Mouse (Mus musculus) myocyte (in vitro differentiated cells): Measurements from ENCODE around the gene Gan. TPM values are rescaled to one million over a fixed set of nuclear protein-coding genes. Genes with fewer than 3 reads are reported as not detected.

Source experiments
- H3K27me3 ChIP-seq: one replicate; pipeline ENCODE4 v1.6.1; 2011; ENCODE audit not compliant: control insufficient read depth, insufficient read depth, insufficient read length
- H3K36me3 ChIP-seq: one replicate; pipeline ENCODE4 v1.6.1; 2011; ENCODE audit not compliant: control insufficient read depth, insufficient read depth
- H3K4me2 ChIP-seq: one replicate; pipeline ENCODE4 v1.6.1; 2011; ENCODE audit warnings: low read depth, control low read depth
- H3K4me3 ChIP-seq: one replicate; pipeline ENCODE4 v1.5.1; 2011; ENCODE audit warnings: mild to moderate bottlenecking, control low read depth, moderate library complexity
- H3K79me2 ChIP-seq: one replicate; pipeline ENCODE4 v1.6.1; 2011; ENCODE audit not compliant: control insufficient read depth, insufficient read depth
- H3ac ChIP-seq: one replicate; pipeline ENCODE4 v1.6.1; 2011; ENCODE audit not compliant: control insufficient read depth, insufficient read length
- CEBPB ChIP-seq: IDR thresholded peaks from 2 replicates; pipeline ENCODE4 v1.6.1; 2011; ENCODE audit warnings: mild to moderate bottlenecking, moderate library complexity; ENCODE audit not compliant: poor library complexity, insufficient read depth, severe bottlenecking
- E2F4 ChIP-seq: IDR thresholded peaks from one replicate; pipeline ENCODE4 v1.6.1; 2011; ENCODE audit warnings: mild to moderate bottlenecking, control low read depth, moderate library complexity; ENCODE audit not compliant: insufficient read depth
- MAX ChIP-seq: IDR thresholded peaks from one replicate; pipeline ENCODE4 v1.6.1; 2011; ENCODE audit warnings: low read depth, mild to moderate bottlenecking, control low read depth
- MYOD1 ChIP-seq, 3 experiments: IDR thresholded peaks; one replicate each; pipeline ENCODE4 v1.6.1; 2011; ENCODE audit warnings: control low read depth in 2 of 3, low read depth in 2 of 3, mild to moderate bottlenecking in 2 of 3, moderate library complexity in 1 of 3; ENCODE audit not compliant: insufficient read length in 2 of 3, control insufficient read depth in 1 of 3
- MYOG ChIP-seq, 3 experiments: IDR thresholded peaks; one replicate each; pipeline ENCODE4 v1.6.1; 2011; ENCODE audit warnings: control low read depth in 2 of 3, low read depth in 2 of 3, mild to moderate bottlenecking in 2 of 3; ENCODE audit not compliant: insufficient read length in 2 of 3, control insufficient read depth in 1 of 3, insufficient read depth in 1 of 3
- POLR2A ChIP-seq: IDR thresholded peaks from one replicate; pipeline ENCODE4 v1.6.1; 2011; ENCODE audit warnings: low read depth, mild to moderate bottlenecking, control low read depth, moderate library complexity; ENCODE audit not compliant: insufficient read length
- POLR2AphosphoS2 ChIP-seq: IDR thresholded peaks from one replicate; pipeline ENCODE4 v1.6.1; 2011; ENCODE audit warnings: low read depth, control low read depth; ENCODE audit not compliant: insufficient read length
- REST ChIP-seq: IDR thresholded peaks from one replicate; pipeline ENCODE4 v1.6.1; 2011; ENCODE audit warnings: mild to moderate bottlenecking, control low read depth, moderate library complexity; ENCODE audit not compliant: insufficient read depth, insufficient read length
- SRF ChIP-seq: IDR thresholded peaks from one replicate; pipeline ENCODE4 v1.6.1; 2011; ENCODE audit warnings: low read depth; ENCODE audit not compliant: control insufficient read depth, insufficient read length
- TCF12 ChIP-seq: IDR thresholded peaks from one replicate; pipeline ENCODE4 v1.6.1; 2011; ENCODE audit warnings: mild to moderate bottlenecking, control low read depth; ENCODE audit not compliant: poor library complexity, insufficient read depth, severe bottlenecking
- TCF3 ChIP-seq: IDR thresholded peaks from one replicate; pipeline ENCODE4 v1.6.1; 2011; ENCODE audit warnings: low read depth, control low read depth; ENCODE audit not compliant: insufficient read length
- USF1 ChIP-seq: IDR thresholded peaks from one replicate; pipeline ENCODE4 v1.6.1; 2011; ENCODE audit warnings: low read depth, mild to moderate bottlenecking, control low read depth, moderate library complexity
- polyA plus RNA-seq: library from polyadenylated mRNA; unstranded; fragments of >200 nt; fragmentation: generic; extraction: Trizol; gene quantifications from one replicate; pipeline ENCODE4 v1.2.1, GENCODE M21; 2012; ENCODE audit warnings: missing spikeins

Gene Gan
- polyA plus RNA-seq, 1 experiment = 3.7 TPM

- no peaks in the 10 kb centered on the region for H3K27me3 ChIP-seq
- H3ac ChIP-seq = peak overlapping the region; percentile 79
- H3K79me2 ChIP-seq = peaks cover 60% of the 10 kb centered on the region
- no peaks in the 10 kb centered on the region for H3K36me3 ChIP-seq
- H3K4me3 ChIP-seq = peak overlapping the region; percentile 86
- H3K4me2 ChIP-seq = peak overlapping the region; percentile 90
- TF ChIP-seq MYOG (IDR thresholded peaks at IDR 0.05; ENCODE audit: control insufficient read depth in 1 of 3, insufficient read depth in 1 of 3, insufficient read length in 2 of 3, low read depth in 2 of 3) (peak in 1 of 3 experiments; percentile 29), MAX (no peak), POLR2A (peak; percentile 27), CEBPB (no peak), USF1 (no peak), MYOD1 (IDR thresholded peaks at IDR 0.05; ENCODE audit: control insufficient read depth in 1 of 3, insufficient read length in 2 of 3, low read depth in 2 of 3) (peak in 1 of 3 experiments; percentile 7)
Measured at GRCm38 (mm10) chr8:117257821-117258575, 100.1 kb downstream of the Gan start.

DNA sequence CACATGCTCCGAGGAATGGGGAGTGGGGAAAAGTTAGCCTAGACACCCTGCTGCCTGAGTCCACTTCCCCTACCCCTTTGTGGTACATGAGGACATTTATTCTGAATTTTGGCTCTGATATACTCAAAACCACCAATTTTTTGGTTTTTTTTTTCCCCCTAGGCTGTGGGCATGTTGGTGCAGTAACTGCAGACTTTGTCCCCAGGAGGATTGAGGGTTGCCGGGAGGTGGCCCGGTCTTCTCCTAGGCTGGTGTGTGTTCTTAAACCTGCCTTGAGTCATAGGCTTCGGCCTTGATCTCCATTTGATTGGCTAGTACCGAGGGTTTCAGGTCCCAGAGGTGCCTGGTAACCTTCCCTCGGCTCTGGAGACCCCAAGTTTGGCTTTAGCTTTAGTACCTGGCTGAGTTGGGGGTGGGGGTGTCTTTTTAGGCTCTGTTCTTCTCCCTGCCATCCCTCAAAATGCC is 100.7 kb downstream of the Gan start:
- peaks cover 66% of the 10 kb centered on the region for H3K79me2 ChIP-seq
- peak overlapping the region; percentile 90 for H3K4me2 ChIP-seq
- H3K36me3 ChIP-seq = no peaks in the 10 kb centered on the region
- H3K4me3 ChIP-seq = peak overlapping the region; percentile 86
- peak overlapping the region; percentile 79 for H3ac ChIP-seq
- H3K27me3 ChIP-seq = no peaks in the 10 kb centered on the region
- TF ChIP-seq CEBPB (no peak), REST (no peak), TCF3 (no peak), SRF (no peak), USF1 (no peak), MAX (no peak), POLR2AphosphoS2 (no peak), E2F4 (no peak), MYOD1 (IDR thresholded peaks at IDR 0.05; ENCODE audit: control insufficient read depth in 1 of 3, insufficient read length in 2 of 3, low read depth in 2 of 3) (no peak), MYOG (IDR thresholded peaks at IDR 0.05; ENCODE audit: control insufficient read depth in 1 of 3, insufficient read depth in 1 of 3, insufficient read length in 2 of 3, low read depth in 2 of 3) (no peak), POLR2A (no peak), TCF12 (no peak)

DNA sequence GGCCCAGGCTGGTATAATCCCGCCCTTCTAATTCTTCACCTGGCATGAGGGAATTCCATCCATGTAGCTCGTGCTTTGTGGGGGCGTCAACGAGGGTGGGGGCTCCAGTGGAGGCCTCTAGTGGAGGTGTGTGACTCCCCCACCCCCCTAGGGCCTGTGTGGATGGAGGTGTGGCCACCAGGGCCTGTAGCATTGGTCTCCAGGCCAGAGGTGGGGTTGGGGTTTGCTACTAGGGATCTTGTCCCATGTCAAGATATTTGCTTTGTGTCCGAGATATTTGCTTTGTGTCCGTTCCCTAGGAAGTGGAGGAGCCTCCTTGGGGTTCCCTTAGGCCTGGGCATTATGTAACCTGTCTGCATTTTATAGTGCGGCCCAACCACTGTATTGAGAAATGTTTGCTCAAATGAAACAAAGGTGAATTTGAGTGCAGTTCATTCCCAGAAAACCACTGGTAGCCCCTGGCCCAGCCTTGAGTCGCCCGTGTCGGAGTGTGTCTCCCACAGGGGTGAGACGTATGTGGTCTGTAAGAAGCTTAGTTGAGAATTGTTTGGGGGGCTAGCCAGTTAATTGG is 101.6 kb downstream of the Gan start:
- peak overlapping the region; percentile 90 for H3K4me2 ChIP-seq
- peak overlapping the region; percentile 86 for H3K4me3 ChIP-seq
- H3ac ChIP-seq = no peak overlapping the region
- no peaks in the 10 kb centered on the region for H3K27me3 ChIP-seq
- H3K79me2 ChIP-seq = peaks cover 75% of the 10 kb centered on the region
- TF ChIP-seq TCF12 (no peak), MYOG (IDR thresholded peaks at IDR 0.05; ENCODE audit: control insufficient read depth in 1 of 3, insufficient read depth in 1 of 3, insufficient read length in 2 of 3, low read depth in 2 of 3) (no peak), TCF3 (no peak), MYOD1 (IDR thresholded peaks at IDR 0.05; ENCODE audit: control insufficient read depth in 1 of 3, insufficient read length in 2 of 3, low read depth in 2 of 3) (no peak), E2F4 (no peak), POLR2AphosphoS2 (no peak), MAX (no peak), CEBPB (no peak), POLR2A (no peak), REST (no peak), SRF (no peak), USF1 (no peak)
- no peaks in the 10 kb centered on the region for H3K36me3 ChIP-seq

GRCm38 (mm10) chr8:117260234-117260929 is 102.4 kb downstream of the Gan start:
- Histone ChIP-seq H3K4me3 (no peak overlapping the region), H3K4me2 (no peak overlapping the region), H3K36me3 (no peaks in the 10 kb centered on the region), H3ac (no peak overlapping the region), H3K27me3 (no peaks in the 10 kb centered on the region), H3K79me2 (peaks cover 83% of the 10 kb centered on the region)
- TF ChIP-seq MYOG (IDR thresholded peaks at IDR 0.05; ENCODE audit: control insufficient read depth in 1 of 3, insufficient read depth in 1 of 3, insufficient read length in 2 of 3, low read depth in 2 of 3) (no peak), MAX (no peak), MYOD1 (IDR thresholded peaks at IDR 0.05; ENCODE audit: control insufficient read depth in 1 of 3, insufficient read length in 2 of 3, low read depth in 2 of 3) (no peak), CEBPB (no peak), POLR2AphosphoS2 (no peak)

GRCm38 (mm10) chr8:117260930-117261475 is 103.1 kb downstream of the Gan start:
- Histone ChIP-seq H3ac (no peak overlapping the region), H3K4me3 (no peak overlapping the region)
- TF ChIP-seq REST (no peak), USF1 (no peak), TCF12 (no peak), E2F4 (no peak), TCF3 (no peak), MAX (no peak), POLR2AphosphoS2 (no peak)

More at GRCm38 (mm10) chr8:117260930-117261475, 103.1 kb downstream of the Gan start:
- H3K4me2 ChIP-seq = no peak overlapping the region
- H3K79me2 ChIP-seq = peaks cover 89% of the 10 kb centered on the region
- H3K27me3 ChIP-seq = no peaks in the 10 kb centered on the region
- no peaks in the 10 kb centered on the region for H3K36me3 ChIP-seq
